Mouse (Mus musculus) thymus, adult 2 months (tissue): Measurements from ENCODE around the gene Elavl3. TPM values are rescaled to one million over a fixed set of nuclear protein-coding genes. Genes with fewer than 3 reads are reported as not detected.

ENCODE experiments used
- DNase-seq: peaks from one replicate; pipeline ENCODE4 v3.0.0; 2021
- H3K27ac ChIP-seq: fragments of 200-500 bp; 2 replicates; pipeline ENCODE4 v1.5.1; 2012; ENCODE audit warnings: low read length, control low read depth; ENCODE audit not compliant: control insufficient read depth, insufficient read depth
- H3K27me3 ChIP-seq: fragments of 200-500 bp; 2 replicates; pipeline ENCODE4 v1.6.1; 2012; ENCODE audit warnings: mild to moderate bottlenecking, low read length, moderate library complexity, mixed read lengths; ENCODE audit not compliant: control insufficient read depth, insufficient read depth
- H3K36me3 ChIP-seq: fragments of 200-500 bp; 2 replicates; pipeline ENCODE4 v1.6.1; 2012; ENCODE audit warnings: mild to moderate bottlenecking, low read length, moderate library complexity; ENCODE audit not compliant: control insufficient read depth, insufficient read depth
- H3K4me1 ChIP-seq: fragments of 200-500 bp; replicated peaks from 2 replicates; pipeline ENCODE4 v1.6.1; 2012; ENCODE audit warnings: low read length; ENCODE audit not compliant: control insufficient read depth, insufficient read depth
- H3K4me3 ChIP-seq: fragments of 200-500 bp; 2 replicates; pipeline ENCODE4 v1.5.1; 2012; ENCODE audit warnings: mild to moderate bottlenecking, low read length, control low read depth, moderate library complexity; ENCODE audit not compliant: control insufficient read depth, insufficient read depth
- CTCF ChIP-seq: fragments of 200-500 bp; IDR thresholded peaks from 2 replicates; pipeline ENCODE4 v1.5.1; 2012; ENCODE audit warnings: mild to moderate bottlenecking, control low read depth, low read length, moderate library complexity, borderline replicate concordance; ENCODE audit not compliant: control insufficient read depth, poor library complexity, insufficient read depth; ENCODE audit errors: extremely low read depth
- POLR2A ChIP-seq: fragments of 200-500 bp; IDR thresholded peaks from 2 replicates; pipeline ENCODE4 v1.6.1; 2012; ENCODE audit warnings: mild to moderate bottlenecking, low read length, control low read depth, moderate library complexity; ENCODE audit not compliant: control insufficient read depth, poor library complexity, insufficient read depth; ENCODE audit errors: extremely low read depth
- WGBS: fragments of 180-500 bp; shearing (Covaris S2); methylation state at CpG from one replicate; pipeline ENCODE4 v1.1.7; 2018; 5-methylcytosine and 5-hydroxymethylcytosine counted together
- polyA plus RNA-seq: library from polyadenylated mRNA; depleted of rRNA; stranded (reverse); fragments of >200 nt; gene quantifications from 2 replicates; pipeline ENCODE4 v1.2.3, GENCODE M21; 2012; rRNA removed

Gene Elavl3
- polyA plus RNA-seq, 1 experiment = 0.35 TPM

DNA sequence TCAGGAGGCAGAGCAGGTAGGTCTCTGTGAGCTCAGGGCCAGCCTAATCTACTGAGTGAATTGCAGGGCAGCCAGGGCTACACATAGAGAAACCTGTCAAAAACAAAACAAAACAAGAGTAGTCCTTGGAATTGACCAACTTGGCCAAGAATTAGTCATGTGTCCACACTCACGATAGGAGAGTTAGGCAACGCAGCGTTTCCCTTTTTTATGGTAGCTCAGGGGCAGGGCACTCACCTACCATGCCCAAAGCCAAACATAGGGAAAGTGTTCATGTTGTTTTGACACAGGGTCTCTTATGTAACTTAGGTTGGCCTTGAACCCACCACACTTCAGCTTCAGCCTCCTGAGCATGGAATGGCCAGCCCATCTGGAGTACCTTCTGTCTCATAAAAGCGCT is 82.5 kb downstream of the Elavl3 start:
- H3K27me3 ChIP-seq = no peaks in the 10 kb centered on the region
- H3K4me1 ChIP-seq = no peaks in the 10 kb centered on the region
- TF ChIP-seq POLR2A (no peak), CTCF (no peak)
- WGBS = 86% methylated on average over 4 of the region's 4 CpGs
- no peak for DNase-seq
- no peak overlapping the region for H3K27ac ChIP-seq
- no peak overlapping the region for H3K4me3 ChIP-seq
- H3K36me3 ChIP-seq = no peaks in the 10 kb centered on the region

DNA sequence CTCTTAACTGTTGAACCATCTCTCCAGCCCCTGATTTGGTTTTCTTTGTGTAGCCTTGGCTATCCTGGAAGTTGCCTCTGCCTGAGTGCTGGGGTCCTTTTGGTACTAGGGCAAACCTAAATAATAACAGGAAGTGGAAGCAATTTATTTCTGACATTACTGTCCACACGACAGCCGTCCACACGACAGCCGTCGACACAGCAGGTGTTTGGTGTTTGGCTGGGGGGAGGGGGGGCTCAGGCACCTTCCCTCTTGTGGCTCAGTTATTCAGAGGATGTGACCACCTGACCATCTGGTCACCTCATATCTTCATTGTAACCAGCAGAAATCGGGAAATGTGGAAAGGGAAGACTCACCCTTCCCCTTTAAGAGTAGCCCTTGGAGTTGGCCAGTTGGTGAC is 82.9 kb downstream of the Elavl3 start:
- Histone ChIP-seq H3K27me3 (no peaks in the 10 kb centered on the region), H3K27ac (no peak overlapping the region), H3K4me3 (no peak overlapping the region), H3K4me1 (no peaks in the 10 kb centered on the region), H3K36me3 (no peaks in the 10 kb centered on the region)
- no peak for DNase-seq
- 34% methylated on average over 6 of the region's 6 CpGs for WGBS
- no peak for TF ChIP-seq POLR2A
- no peak for TF ChIP-seq CTCF

Other genes with a start within 250 kb of the Elavl3 start
- 4.7 and 6.5 TPM in 2 replicates for gene Angptl8, start 216.5 kb downstream of the Elavl3 start, polyA plus RNA-seq
- 27.7 and 30.8 TPM in 2 replicates for gene Dock6, start 199.4 kb downstream of the Elavl3 start, polyA plus RNA-seq
- gene Rab3d, start 133.8 kb downstream of the Elavl3 start, polyA plus RNA-seq = 34.9 and 40.3 TPM in 2 replicates
- 1.3 and 1.9 TPM in 2 replicates for gene Ccdc159, start 124.6 kb downstream of the Elavl3 start, polyA plus RNA-seq
- 40.0 and 47.7 TPM in 2 replicates for gene Tmem205, start 124.5 kb downstream of the Elavl3 start, polyA plus RNA-seq
- gene Plppr2, start 115.0 kb downstream of the Elavl3 start, polyA plus RNA-seq = 3.8 and 5.5 TPM in 2 replicates
- gene Swsap1, start 96.3 kb downstream of the Elavl3 start, polyA plus RNA-seq = 6.7 and 7.6 TPM in 2 replicates
- gene Epor, start 88.5 kb downstream of the Elavl3 start, polyA plus RNA-seq = 3.8 and 4.9 TPM in 2 replicates
- 7.8 and 9.5 TPM in 2 replicates for gene Rgl3, start 62.6 kb downstream of the Elavl3 start, polyA plus RNA-seq
- gene Ccdc151, start 49.4 kb downstream of the Elavl3 start, polyA plus RNA-seq = 0.11 and 0.18 TPM in 2 replicates
- gene Prkcsh, start 49.2 kb downstream of the Elavl3 start, polyA plus RNA-seq = 109 and 119 TPM in 2 replicates
- gene Gm49318, start 19.2 kb upstream of the Elavl3 start, polyA plus RNA-seq = not detected in 2 replicates
- 52.0 and 52.6 TPM in 2 replicates for gene Zfp653, start 19.4 kb upstream of the Elavl3 start, polyA plus RNA-seq
- gene Ecsit, start 33.4 kb upstream of the Elavl3 start, polyA plus RNA-seq = 58.1 and 62.2 TPM in 2 replicates
- 4.3 and 5.0 TPM in 2 replicates for gene Cnn1, start 47.2 kb upstream of the Elavl3 start, polyA plus RNA-seq
- 187 and 205 TPM in 2 replicates for gene Elof1, start 65.1 kb upstream of the Elavl3 start, polyA plus RNA-seq
- gene Acp5, start 83.7 kb upstream of the Elavl3 start, polyA plus RNA-seq = 248 and 304 TPM in 2 replicates
- 64.7 and 83.0 TPM in 2 replicates for gene Pigyl, start 104.8 kb upstream of the Elavl3 start, polyA plus RNA-seq
- gene Zfp872, start 136.1 kb upstream of the Elavl3 start, polyA plus RNA-seq = 0.04 and 0.05 TPM in 2 replicates
- gene Zfp809, start 173.7 kb upstream of the Elavl3 start, polyA plus RNA-seq = 20.8 and 23.0 TPM in 2 replicates
- gene Zfp599, start 207.9 kb upstream of the Elavl3 start, polyA plus RNA-seq = 0.62 and 0.88 TPM in 2 replicates